Mouse (Mus musculus): ENCODE data around the gene Ppil4. TPM values are rescaled to one million over a fixed set of nuclear protein-coding genes. Genes with fewer than 3 reads are reported as not detected.

Ppil4 gene
- polyA plus RNA-seq, 1 experiment = 4.2 TPM

DNA sequence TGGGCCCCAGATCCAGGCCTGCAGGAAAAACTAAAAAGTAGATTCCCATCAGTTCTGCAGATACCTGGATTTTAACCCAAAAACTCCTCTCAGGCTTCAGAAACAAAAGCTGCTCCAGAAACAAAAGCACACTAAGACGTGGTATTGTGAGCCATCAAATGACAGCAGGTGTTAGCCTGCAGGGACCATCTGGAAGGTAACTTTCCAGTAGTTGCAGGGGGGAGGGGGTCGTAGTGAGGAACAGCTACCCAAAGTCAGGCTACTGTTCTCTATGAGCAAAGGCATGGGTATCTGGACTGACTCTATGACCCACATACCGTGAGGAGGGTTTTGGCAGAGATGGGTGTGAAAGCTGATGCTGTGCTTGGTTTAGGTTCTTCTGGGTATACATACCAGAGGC lies 48.1 kb downstream of the Ppil4 start:
- TF ChIP-seq TCF12 (IDR thresholded peaks at IDR 0.05; ENCODE audit: insufficient read depth, poor library complexity, severe bottlenecking) (no peak), CEBPB (IDR thresholded peaks at IDR 0.05; ENCODE audit: insufficient read depth, poor library complexity, severe bottlenecking) (no peak), USF1 (IDR thresholded peaks at IDR 0.05; ENCODE audit: low read depth) (no peak), REST (IDR thresholded peaks at IDR 0.05; ENCODE audit: insufficient read depth, insufficient read length) (no peak), SRF (IDR thresholded peaks at IDR 0.05; ENCODE audit: control insufficient read depth, insufficient read length, low read depth) (no peak)
- no peaks in the 10 kb centered on the region for H3K27me3 ChIP-seq (ENCODE audit: control insufficient read depth, insufficient read depth, insufficient read length)
- H3K79me2 ChIP-seq (ENCODE audit: control insufficient read depth, insufficient read depth) = no peaks in the 10 kb centered on the region
- no peaks in the 10 kb centered on the region for H3K36me3 ChIP-seq (ENCODE audit: control insufficient read depth, insufficient read depth)
- no peak overlapping the region for H3K4me3 ChIP-seq
- no peak overlapping the region for H3K4me2 ChIP-seq (ENCODE audit: low read depth)
- H3ac ChIP-seq (ENCODE audit: control insufficient read depth, insufficient read length) = no peak overlapping the region

DNA sequence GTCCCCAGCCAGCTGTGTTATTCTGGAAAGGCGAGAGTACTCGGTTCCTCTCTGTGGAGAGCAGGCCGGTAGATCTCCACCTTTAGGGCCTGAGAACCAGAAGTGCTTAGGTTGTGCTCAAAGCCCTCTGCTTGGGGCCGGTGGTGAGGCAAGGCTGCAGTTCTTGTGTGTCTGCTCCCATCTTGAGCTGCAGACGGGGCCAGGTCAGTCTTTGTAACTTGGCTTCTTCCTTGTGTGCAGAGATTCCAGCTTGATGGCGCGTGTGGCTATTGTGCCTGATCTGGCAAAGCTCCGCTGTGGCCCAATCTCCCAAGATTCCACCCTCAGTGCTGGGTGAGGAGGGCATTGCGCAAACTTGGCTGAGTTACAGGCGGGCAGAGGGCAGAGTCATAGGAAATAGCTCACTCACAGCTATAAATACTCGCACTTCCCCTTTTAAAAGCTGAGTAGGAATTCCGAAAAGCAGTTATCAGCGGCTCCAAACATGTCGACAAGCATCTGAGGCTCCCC lies 48.9 kb downstream of the Ppil4 start:
- TF ChIP-seq USF1 (IDR thresholded peaks at IDR 0.05; ENCODE audit: low read depth) = no peak
- TF ChIP-seq REST (IDR thresholded peaks at IDR 0.05; ENCODE audit: insufficient read depth, insufficient read length) = no peak
- TF ChIP-seq CEBPB (IDR thresholded peaks at IDR 0.05; ENCODE audit: insufficient read depth, poor library complexity, severe bottlenecking) = peak; percentile 98
- Histone ChIP-seq H3ac (ENCODE audit: control insufficient read depth, insufficient read length) (no peak overlapping the region), H3K4me3 (no peak overlapping the region), H3K4me2 (ENCODE audit: low read depth) (peak overlapping the region; percentile 40), H3K79me2 (ENCODE audit: control insufficient read depth, insufficient read depth) (no peaks in the 10 kb centered on the region), H3K36me3 (ENCODE audit: control insufficient read depth, insufficient read depth) (no peaks in the 10 kb centered on the region), H3K27me3 (ENCODE audit: control insufficient read depth, insufficient read depth, insufficient read length) (no peaks in the 10 kb centered on the region)

GRCm38 (mm10) chr10:7843181-7843580 lies 50.5 kb downstream of the Ppil4 start:
- Histone ChIP-seq H3K4me3 (no peak overlapping the region), H3K79me2 (ENCODE audit: control insufficient read depth, insufficient read depth) (no peaks in the 10 kb centered on the region), H3K4me2 (ENCODE audit: low read depth) (no peak overlapping the region), H3K36me3 (ENCODE audit: control insufficient read depth, insufficient read depth) (no peaks in the 10 kb centered on the region), H3ac (ENCODE audit: control insufficient read depth, insufficient read length) (no peak overlapping the region), H3K27me3 (ENCODE audit: control insufficient read depth, insufficient read depth, insufficient read length) (no peaks in the 10 kb centered on the region)
- TF ChIP-seq USF1 (IDR thresholded peaks at IDR 0.05; ENCODE audit: low read depth) = no peak
- TF ChIP-seq TCF3 (IDR thresholded peaks at IDR 0.05; ENCODE audit: insufficient read length, low read depth) = no peak
- no peak for TF ChIP-seq MYOG (IDR thresholded peaks at IDR 0.05; ENCODE audit: control insufficient read depth in 1 of 3, insufficient read depth in 1 of 3, insufficient read length in 2 of 3, low read depth in 2 of 3)

- H3K27me3 ChIP-seq (ENCODE audit: control insufficient read depth, insufficient read depth, insufficient read length) = no peaks in the 10 kb centered on the region
- no peak overlapping the region for H3ac ChIP-seq (ENCODE audit: control insufficient read depth, insufficient read length)
- H3K4me2 ChIP-seq (ENCODE audit: low read depth) = no peak overlapping the region
- TF ChIP-seq MYOD1 (IDR thresholded peaks at IDR 0.05; ENCODE audit: control insufficient read depth in 1 of 3, insufficient read length in 2 of 3, low read depth in 2 of 3) (peak in 1 of 3 experiments; percentile 43), POLR2A (IDR thresholded peaks at IDR 0.05; ENCODE audit: insufficient read length, low read depth) (no peak), MYOG (IDR thresholded peaks at IDR 0.05; ENCODE audit: control insufficient read depth in 1 of 3, insufficient read depth in 1 of 3, insufficient read length in 2 of 3, low read depth in 2 of 3) (peak in 1 of 3 experiments; percentile 24), REST (IDR thresholded peaks at IDR 0.05; ENCODE audit: insufficient read depth, insufficient read length) (no peak), CEBPB (IDR thresholded peaks at IDR 0.05; ENCODE audit: insufficient read depth, poor library complexity, severe bottlenecking) (no peak)
- no peaks in the 10 kb centered on the region for H3K36me3 ChIP-seq (ENCODE audit: control insufficient read depth, insufficient read depth)
- no peaks in the 10 kb centered on the region for H3K79me2 ChIP-seq (ENCODE audit: control insufficient read depth, insufficient read depth)
- no peak overlapping the region for H3K4me3 ChIP-seq
Observed at GRCm38 (mm10) chr10:7844161-7844560, 51.5 kb downstream of the Ppil4 start.

DNA sequence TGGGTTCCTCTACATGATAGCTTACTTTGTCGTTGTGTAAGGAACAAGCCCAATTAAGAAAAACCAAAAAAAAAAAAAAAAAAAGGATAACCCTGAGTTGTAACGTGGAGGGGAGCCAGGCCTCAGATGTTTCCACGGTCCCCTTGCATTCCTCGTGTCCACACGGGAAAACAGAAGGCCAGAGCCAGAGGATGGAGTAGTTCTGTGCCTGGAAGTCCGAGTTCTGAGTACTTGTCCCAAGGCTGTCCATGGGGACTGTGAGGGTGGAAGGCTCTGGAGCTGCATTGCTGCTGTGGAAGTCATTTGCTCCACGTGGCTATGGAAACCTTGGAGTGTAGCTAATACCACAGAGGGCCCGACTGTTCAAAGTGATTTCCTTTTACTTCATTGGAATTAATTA lies 52.4 kb downstream of the Ppil4 start:
- no peak for TF ChIP-seq MYOG (IDR thresholded peaks at IDR 0.05; ENCODE audit: control insufficient read depth in 1 of 3, insufficient read depth in 1 of 3, insufficient read length in 2 of 3, low read depth in 2 of 3)
- TF ChIP-seq USF1 (IDR thresholded peaks at IDR 0.05; ENCODE audit: low read depth) = no peak
- TF ChIP-seq TCF12 (IDR thresholded peaks at IDR 0.05; ENCODE audit: insufficient read depth, poor library complexity, severe bottlenecking) = no peak
- TF ChIP-seq CEBPB (IDR thresholded peaks at IDR 0.05; ENCODE audit: insufficient read depth, poor library complexity, severe bottlenecking) = no peak
- TF ChIP-seq REST (IDR thresholded peaks at IDR 0.05; ENCODE audit: insufficient read depth, insufficient read length) = no peak
- no peak for TF ChIP-seq MYOD1 (IDR thresholded peaks at IDR 0.05; ENCODE audit: control insufficient read depth in 1 of 3, insufficient read length in 2 of 3, low read depth in 2 of 3)
- no peak for TF ChIP-seq E2F4 (IDR thresholded peaks at IDR 0.05; ENCODE audit: insufficient read depth)
- no peak for TF ChIP-seq TCF3 (IDR thresholded peaks at IDR 0.05; ENCODE audit: insufficient read length, low read depth)
- TF ChIP-seq SRF (IDR thresholded peaks at IDR 0.05; ENCODE audit: control insufficient read depth, insufficient read length, low read depth) = no peak
- TF ChIP-seq POLR2A (IDR thresholded peaks at IDR 0.05; ENCODE audit: insufficient read length, low read depth) = no peak
- TF ChIP-seq MAX (IDR thresholded peaks at IDR 0.05; ENCODE audit: low read depth) = no peak
- no peak for TF ChIP-seq POLR2AphosphoS2 (IDR thresholded peaks at IDR 0.05; ENCODE audit: insufficient read length, low read depth)
- H3K36me3 ChIP-seq (ENCODE audit: control insufficient read depth, insufficient read depth) = no peaks in the 10 kb centered on the region

GRCm38 (mm10) chr10:7845991-7846390 lies 53.3 kb downstream of the Ppil4 start:
- Histone ChIP-seq H3K4me3 (no peak overlapping the region), H3ac (ENCODE audit: control insufficient read depth, insufficient read length) (no peak overlapping the region), H3K36me3 (ENCODE audit: control insufficient read depth, insufficient read depth) (no peaks in the 10 kb centered on the region), H3K4me2 (ENCODE audit: low read depth) (no peak overlapping the region), H3K79me2 (ENCODE audit: control insufficient read depth, insufficient read depth) (no peaks in the 10 kb centered on the region), H3K27me3 (ENCODE audit: control insufficient read depth, insufficient read depth, insufficient read length) (no peaks in the 10 kb centered on the region)
- no peak for TF ChIP-seq CEBPB (IDR thresholded peaks at IDR 0.05; ENCODE audit: insufficient read depth, poor library complexity, severe bottlenecking)
- TF ChIP-seq SRF (IDR thresholded peaks at IDR 0.05; ENCODE audit: control insufficient read depth, insufficient read length, low read depth) = no peak
- no peak for TF ChIP-seq E2F4 (IDR thresholded peaks at IDR 0.05; ENCODE audit: insufficient read depth)
- TF ChIP-seq TCF3 (IDR thresholded peaks at IDR 0.05; ENCODE audit: insufficient read length, low read depth) = no peak
- TF ChIP-seq POLR2AphosphoS2 (IDR thresholded peaks at IDR 0.05; ENCODE audit: insufficient read length, low read depth) = no peak
- TF ChIP-seq MAX (IDR thresholded peaks at IDR 0.05; ENCODE audit: low read depth) = no peak
- no peak for TF ChIP-seq MYOG (IDR thresholded peaks at IDR 0.05; ENCODE audit: control insufficient read depth in 1 of 3, insufficient read depth in 1 of 3, insufficient read length in 2 of 3, low read depth in 2 of 3)
- no peak for TF ChIP-seq TCF12 (IDR thresholded peaks at IDR 0.05; ENCODE audit: insufficient read depth, poor library complexity, severe bottlenecking)
- TF ChIP-seq USF1 (IDR thresholded peaks at IDR 0.05; ENCODE audit: low read depth) = no peak
- no peak for TF ChIP-seq POLR2A (IDR thresholded peaks at IDR 0.05; ENCODE audit: insufficient read length, low read depth)
- no peak for TF ChIP-seq REST (IDR thresholded peaks at IDR 0.05; ENCODE audit: insufficient read depth, insufficient read length)
- no peak for TF ChIP-seq MYOD1 (IDR thresholded peaks at IDR 0.05; ENCODE audit: control insufficient read depth in 1 of 3, insufficient read length in 2 of 3, low read depth in 2 of 3)

More for the DNA sequence above, 52.4 kb downstream of the Ppil4 start:
- Histone ChIP-seq H3K4me3 (no peak overlapping the region), H3ac (ENCODE audit: control insufficient read depth, insufficient read length) (no peak overlapping the region), H3K79me2 (ENCODE audit: control insufficient read depth, insufficient read depth) (no peaks in the 10 kb centered on the region), H3K27me3 (ENCODE audit: control insufficient read depth, insufficient read depth, insufficient read length) (no peaks in the 10 kb centered on the region), H3K4me2 (ENCODE audit: low read depth) (no peak overlapping the region)

Measured in myocyte (in vitro differentiated cells).